28 mouse cellular contexts compared by ENCODE assay signal in the genomic region with DNA sequence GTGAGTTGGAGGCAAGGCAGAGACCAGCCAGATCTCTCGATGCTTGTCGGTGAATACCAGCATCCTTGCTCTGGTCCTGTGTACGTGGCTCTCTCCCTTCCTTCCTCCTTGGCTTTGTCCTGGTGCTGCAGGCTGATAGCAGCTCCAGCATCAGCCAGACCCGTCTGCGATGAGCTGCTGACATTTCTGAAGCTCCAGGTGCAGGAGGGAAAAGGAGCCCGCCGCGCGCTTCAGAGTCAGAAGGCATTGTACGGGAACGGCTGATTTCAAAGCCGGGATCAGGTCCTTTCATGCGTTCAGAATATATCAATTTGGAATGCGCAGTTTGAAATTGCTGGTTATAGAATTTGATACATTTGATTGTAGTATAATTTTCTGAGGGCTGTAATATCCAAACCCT. TPM values are rescaled to one million over a fixed set of nuclear protein-coding genes. Genes with fewer than 3 reads are reported as not detected.
DNase-seq lines count a peak whose midpoint lies in the region; ATAC-seq and TF ChIP-seq lines count a peak whose summit lies in the region.
"Had no signal": no experiment of that assay in that cellular context is flagged by ENCODE, and none has a peak within 500 bp of the region (broad histone marks: within the 10 kb centered on the region; RNA-seq: fewer than 3 reads in every experiment).

No protein-coding gene starts in this region.

- H3K4me2 ChIP-seq in embryonic facial prominence, embryonic 12.5 days (replicated peaks) = no peak overlapping the region
- H3K4me2 ChIP-seq in midbrain, embryonic 14.5 days (ENCODE audit: low read length) = no peak overlapping the region
- no peak overlapping the region for H3K4me2 ChIP-seq in midbrain, postnatal 0 days (ENCODE audit: low read depth, low read length, poor library complexity, severe bottlenecking)
- no peak overlapping the region for H3K4me2 ChIP-seq in forebrain, embryonic 14.5 days (ENCODE audit: low read length)
- H3K4me2 ChIP-seq: embryonic facial prominence, embryonic 15.5 days; heart, embryonic 13.5 days; hindbrain, embryonic 12.5 days had no signal

- no peak for DNase-seq in embryonic facial prominence, embryonic 10.5 days (ENCODE audit: low spot score)
- peak; percentile 64 for DNase-seq in midbrain, embryonic 14.5 days
- DNase-seq in midbrain, postnatal 0 days (ENCODE audit: low spot score) = no peak
- peak; percentile 41 for DNase-seq in forebrain, embryonic 14.5 days (ENCODE audit: low spot score)
- no peak for DNase-seq in urinary bladder, postnatal 14 days (ENCODE audit: low spot score)
- no peak for DNase-seq in Muller cell, postnatal 12 days (ENCODE audit: inconsistent ontology term)
- DNase-seq: adrenal gland, postnatal 14 days; B cell, adult 2 months; cerebellum, adult 18-20 months; cerebellum, adult 9-11 months; cerebellum, postnatal 36 days; gastrocnemius, postnatal 36 days; heart, adult 11 months; heart, postnatal 36 days; kidney, adult 11 months had no signal

- no peaks in the 10 kb centered on the region for H3K9me3 ChIP-seq in embryonic facial prominence, embryonic 12.5 days
- H3K9me3 ChIP-seq in embryonic facial prominence, embryonic 10.5 days = no peaks in the 10 kb centered on the region
- H3K9me3 ChIP-seq in midbrain, embryonic 14.5 days (ENCODE audit: control insufficient read depth, low read length) = no peaks in the 10 kb centered on the region
- no peaks in the 10 kb centered on the region for H3K9me3 ChIP-seq in midbrain, postnatal 0 days (ENCODE audit: low read length)
- no peaks in the 10 kb centered on the region for H3K9me3 ChIP-seq in forebrain, embryonic 14.5 days (replicated peaks; ENCODE audit: control insufficient read depth, low read length)
- H3K9me3 ChIP-seq: embryonic facial prominence, embryonic 15.5 days; G1E; heart, embryonic 13.5 days had no signal

- H3K27me3 ChIP-seq in embryonic facial prominence, embryonic 12.5 days = 0 out of 2 replicates have a peak, but pooled peaks cover 6% of the 10 kb centered on the region
- H3K27me3 ChIP-seq in embryonic facial prominence, embryonic 10.5 days (replicated peaks; ENCODE audit: low read depth, poor library complexity, severe bottlenecking) = peaks cover 59% of the 10 kb centered on the region
- 0 out of 2 replicates have a peak, but pooled peaks cover 17% of the 10 kb centered on the region for H3K27me3 ChIP-seq in midbrain, embryonic 14.5 days (ENCODE audit: control insufficient read depth, insufficient read depth, low read length)
- H3K27me3 ChIP-seq in midbrain, postnatal 0 days (ENCODE audit: insufficient read depth, low read length) = peaks cover 3% of the 10 kb centered on the region; the same call in 1 of the 2 replicates
- no peaks in the 10 kb centered on the region for H3K27me3 ChIP-seq in forebrain, embryonic 14.5 days (replicated peaks; ENCODE audit: control insufficient read depth, insufficient read depth, low read length)

- no peaks in the 10 kb centered on the region for H3K36me3 ChIP-seq in embryonic facial prominence, embryonic 12.5 days
- no peaks in the 10 kb centered on the region for H3K36me3 ChIP-seq in embryonic facial prominence, embryonic 10.5 days (replicated peaks)
- H3K36me3 ChIP-seq in midbrain, embryonic 14.5 days (ENCODE audit: control insufficient read depth, insufficient read depth, low read length) = no peaks in the 10 kb centered on the region
- H3K36me3 ChIP-seq in midbrain, postnatal 0 days (ENCODE audit: insufficient read depth, low read length) = no peaks in the 10 kb centered on the region
- H3K36me3 ChIP-seq in forebrain, embryonic 14.5 days (ENCODE audit: control insufficient read depth, insufficient read depth, low read length) = no peaks in the 10 kb centered on the region
- H3K36me3 ChIP-seq: embryonic facial prominence, embryonic 15.5 days; G1E; heart, embryonic 13.5 days; hindbrain, embryonic 12.5 days had no signal

- no peak for TF ChIP-seq CTCF in midbrain, postnatal 0 days (IDR thresholded peaks at IDR 0.05)

- 72% methylated on average over 14 of the region's 14 CpGs for WGBS in embryonic facial prominence, embryonic 12.5 days
- WGBS in embryonic facial prominence, embryonic 10.5 days = 74% methylated on average over 14 of the region's 14 CpGs
- WGBS in midbrain, embryonic 14.5 days = 42% methylated on average over 14 of the region's 14 CpGs
- WGBS in midbrain, postnatal 0 days = 38% methylated on average over 14 of the region's 14 CpGs
- 54% methylated on average over 14 of the region's 14 CpGs for WGBS in forebrain, embryonic 14.5 days

- H3K4me3 ChIP-seq in embryonic facial prominence, embryonic 12.5 days = no peak overlapping the region
- no peak overlapping the region for H3K4me3 ChIP-seq in embryonic facial prominence, embryonic 10.5 days
- H3K4me3 ChIP-seq in midbrain, embryonic 14.5 days (replicated peaks; ENCODE audit: low read depth, low read length) = no peak overlapping the region
- no peak overlapping the region for H3K4me3 ChIP-seq in midbrain, postnatal 0 days (ENCODE audit: low read depth, low read length)
- no peak overlapping the region for H3K4me3 ChIP-seq in forebrain, embryonic 14.5 days (ENCODE audit: low read depth, low read length)
- H3K4me3 ChIP-seq: embryonic facial prominence, embryonic 15.5 days; erythroblast, embryonic 14.5 days; heart, embryonic 13.5 days; hindbrain, embryonic 12.5 days had no signal

- ATAC-seq in embryonic facial prominence, embryonic 12.5 days (ENCODE audit: insufficient number of reproducible peaks, insufficient read depth, low FRiP score, low TSS enrichment) = 0 out of 2 replicates have a peak, but pooled peaks have one; percentile 47
- no peak for ATAC-seq in midbrain, embryonic 14.5 days (ENCODE audit: low FRiP score, low TSS enrichment)
- ATAC-seq in midbrain, postnatal 0 days (ENCODE audit: low FRiP score) = no peak
- no peak for ATAC-seq in forebrain, embryonic 14.5 days
- ATAC-seq: activated CD4-positive, CD25-positive, alpha-beta regulatory T cell, adult 4 months; CD4-positive, CD25-positive, alpha-beta regulatory T cell, adult 4 months; hindbrain, postnatal 0 days had no signal

- H3K27ac ChIP-seq in embryonic facial prominence, embryonic 12.5 days = no peak overlapping the region
- no peak overlapping the region for H3K27ac ChIP-seq in embryonic facial prominence, embryonic 10.5 days (replicated peaks)
- no peak overlapping the region for H3K27ac ChIP-seq in midbrain, embryonic 14.5 days (replicated peaks; ENCODE audit: low read depth, low read length)
- no peak overlapping the region for H3K27ac ChIP-seq in midbrain, postnatal 0 days (ENCODE audit: low read depth, low read length)
- 0 out of 2 replicates have a peak overlapping the region, but pooled peaks have one; percentile 49 for H3K27ac ChIP-seq in forebrain, embryonic 14.5 days (ENCODE audit: low read depth, low read length)
- H3K27ac ChIP-seq: embryonic facial prominence, embryonic 15.5 days; heart, embryonic 13.5 days; hindbrain, embryonic 12.5 days; hindbrain, postnatal 0 days had no signal

- H3K4me1 ChIP-seq in embryonic facial prominence, embryonic 12.5 days = no peaks in the 10 kb centered on the region
- 0 out of 2 replicates have a peak, but pooled peaks cover 3% of the 10 kb centered on the region for H3K4me1 ChIP-seq in embryonic facial prominence, embryonic 10.5 days
- H3K4me1 ChIP-seq in midbrain, embryonic 14.5 days (ENCODE audit: control insufficient read depth, insufficient read depth, low read length) = no peaks in the 10 kb centered on the region
- H3K4me1 ChIP-seq in midbrain, postnatal 0 days (ENCODE audit: insufficient read depth, low read length) = peaks cover 2% of the 10 kb centered on the region; the same call in 1 of the 2 replicates
- H3K4me1 ChIP-seq in forebrain, embryonic 14.5 days (ENCODE audit: control insufficient read depth, insufficient read depth, low read length) = peaks cover 12% of the 10 kb centered on the region; the same call in 1 of the 2 replicates
- H3K4me1 ChIP-seq: embryonic facial prominence, embryonic 15.5 days; heart, embryonic 13.5 days had no signal

- no peak overlapping the region for H3K9ac ChIP-seq in embryonic facial prominence, embryonic 12.5 days
- H3K9ac ChIP-seq in midbrain, embryonic 14.5 days (replicated peaks; ENCODE audit: low read length) = no peak overlapping the region
- H3K9ac ChIP-seq in midbrain, postnatal 0 days (replicated peaks; ENCODE audit: low read length, poor library complexity, severe bottlenecking) = no peak overlapping the region
- H3K9ac ChIP-seq in forebrain, embryonic 14.5 days (ENCODE audit: low read length) = no peak overlapping the region
- H3K9ac ChIP-seq: embryonic facial prominence, embryonic 15.5 days; heart, embryonic 13.5 days; hindbrain, embryonic 12.5 days had no signal

RNA-seq across cellular contexts. Expression of a gene that starts 23.4 kb away (rescaled TPM):
- not detected in 2 replicates for polyA plus RNA-seq in embryonic facial prominence, embryonic 12.5 days (2016; fragmentation: Nextera tagmentation; extraction: Ambion mirVana)
- polyA plus RNA-seq in embryonic facial prominence, embryonic 10.5 days (2016; fragmentation: Nextera tagmentation; extraction: Ambion mirVana) = not detected in 2 replicates
- not detected in 2 replicates for polyA plus RNA-seq in midbrain, embryonic 14.5 days (2014; fragmentation: Nextera tagmentation; extraction: Ambion mirVana)
- total RNA-seq in midbrain, postnatal 0 days (2014; rRNA removed) = 0.24 TPM in 1 of 2 replicates, not detected in the other
- polyA plus RNA-seq in midbrain, postnatal 0 days (2015; fragmentation: Nextera tagmentation; extraction: Ambion mirVana) = not detected in 2 replicates
- 0.27 TPM in 1 of 2 replicates, not detected in the other for polyA plus RNA-seq in forebrain, embryonic 14.5 days (2014; fragmentation: Nextera tagmentation; extraction: Ambion mirVana)
- total RNA-seq: adrenal gland, adult 18-20 months; adrenal gland, postnatal 14 days; gastrocnemius, adult 8-10 months; gastrocnemius, postnatal 36 days; heart, postnatal 36 days had no signal
- polyA plus RNA-seq: activated CD4-positive, CD25-positive, alpha-beta regulatory T cell, adult 4 months; CD4-positive, CD25-positive, alpha-beta regulatory T cell, adult 4 months; embryonic facial prominence, embryonic 15.5 days; erythroblast, embryonic 14.5 days; G1E; heart, embryonic 13.5 days; heart, postnatal 0 days; hindbrain, postnatal 0 days; intestine, embryonic 14.5 days had no signal

Comparison
In these comparisons a context has a peak if more than half of its experiments do, and no peak if none do; other contexts are left out.
1. DNase-seq: peak in midbrain, embryonic 14.5 days (single experiment) and forebrain, embryonic 14.5 days (single experiment); none in embryonic facial prominence, embryonic 10.5 days (single experiment), midbrain, postnatal 0 days (single experiment), urinary bladder, postnatal 14 days (single experiment) and Muller cell, postnatal 12 days (single experiment).